Mouse (Mus musculus): ENCODE measurements around the gene Med29.

DNA sequence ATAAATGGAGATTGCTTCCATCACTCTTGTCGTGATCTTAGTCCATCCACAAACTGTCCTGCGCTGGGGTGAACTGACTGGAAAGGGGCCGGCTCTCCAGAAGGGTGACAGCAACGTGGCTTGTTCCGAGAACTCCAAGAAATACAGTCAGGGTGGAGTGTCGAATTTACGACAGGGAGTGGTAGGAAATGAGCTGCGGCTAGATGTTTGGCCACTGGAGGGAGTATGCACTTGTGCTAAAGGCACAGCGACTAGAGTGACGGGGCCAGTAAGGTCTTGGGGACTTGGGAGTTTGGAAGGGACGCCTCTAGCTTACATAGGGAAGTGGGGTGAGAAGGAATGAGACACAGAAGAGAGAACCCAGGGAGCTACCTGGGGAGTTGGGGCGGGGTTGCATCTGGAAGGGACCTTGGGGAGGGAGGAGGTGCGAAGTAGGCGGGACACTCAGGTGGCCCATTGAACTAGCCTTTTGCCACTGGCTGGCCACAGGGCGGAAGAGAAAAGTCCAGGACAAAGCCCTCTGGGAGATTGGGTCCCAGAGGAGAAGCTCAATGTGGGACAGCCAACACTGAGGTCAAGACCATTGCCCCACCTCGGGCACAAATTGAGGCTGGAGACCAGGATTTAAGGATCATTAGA, 44.5 kb upstream of the Med29 start, which contains the start of gene Gmfg:
- TF ChIP-seq CTCF (IDR thresholded peaks at IDR 0.05; ENCODE audit: low read depth) = peak; percentile 83
- no peak for TF ChIP-seq EP300 (IDR thresholded peaks at IDR 0.05; ENCODE audit: low read depth)
